Mouse (Mus musculus): ENCODE measurements around the gene Marveld1. TPM values are rescaled to one million over a fixed set of nuclear protein-coding genes. Genes with fewer than 3 reads are reported as not detected.

The Marveld1 gene
- not detected in 2 replicates for total RNA-seq (2014; fragmentation: Nextera tagmentation)
- 0.11 TPM in 1 of 2 replicates, not detected in the other for total RNA-seq (2017)
- not detected in 2 replicates for polyA plus RNA-seq (2012)

- H3K27me3 ChIP-seq (ENCODE audit: insufficient read depth, low read length), result peaks cover 45% of the 10 kb centered on the region
- peaks cover 4% of the 10 kb centered on the region for H3K4me1 ChIP-seq (ENCODE audit: insufficient read depth, low read depth, low read length)
- H3K36me3 ChIP-seq (replicated peaks), result no peaks in the 10 kb centered on the region
- no peak for DNase-seq (ENCODE audit: low spot score)
- H3K9me3 ChIP-seq (replicated peaks), result peaks cover 14% of the 10 kb centered on the region
- no peak for ATAC-seq (ENCODE audit: extremely low read depth, insufficient number of reproducible peaks, low FRiP score, poor library complexity, severe bottlenecking)
- H3K4me3 ChIP-seq (ENCODE audit: low read depth, low read length), result 0 out of 2 replicates have a peak within 1 kb of the TSS, but pooled peaks have one; percentile 14
- no peak for TF ChIP-seq GATA2 (IDR thresholded peaks at IDR 0.05; ENCODE audit: borderline replicate concordance, low read depth, low read length)
- no peak for TF ChIP-seq TAL1 (conservative IDR thresholded peaks at IDR 0.05; ENCODE audit: low read depth, low read length)
- no peak for TF ChIP-seq GATA1 (IDR thresholded peaks at IDR 0.05; ENCODE audit: borderline replicate concordance, low read length)
These were observed at the start of gene Marveld1 for GRCm38 (mm10) chr19:42147170-42147768. TSS of gene Marveld1 (plus strand) at chr19:42147400.

GRCm38 (mm10) chr19:42099406-42099805 is 47.8 kb upstream of the Marveld1 start:
- DNase-seq (ENCODE audit: low spot score) (no peak), ATAC-seq (ENCODE audit: extremely low read depth, insufficient number of reproducible peaks, low FRiP score, poor library complexity, severe bottlenecking) (no peak)
- TF ChIP-seq TAL1 (conservative IDR thresholded peaks at IDR 0.05; ENCODE audit: low read depth, low read length), result no peak
- no peak for TF ChIP-seq GATA1 (IDR thresholded peaks at IDR 0.05; ENCODE audit: borderline replicate concordance, low read length)
- TF ChIP-seq GATA2 (IDR thresholded peaks at IDR 0.05; ENCODE audit: borderline replicate concordance, low read depth, low read length), result no peak
- no peak for TF ChIP-seq CTCF (IDR thresholded peaks at IDR 0.05; ENCODE audit: low read depth, low read length)
- no peak for TF ChIP-seq POLR2AphosphoS5 (IDR thresholded peaks at IDR 0.05; ENCODE audit: insufficient replicate concordance, low read depth, low read length)
- Histone ChIP-seq H3K4me3 (ENCODE audit: low read depth, low read length) (no peak overlapping the region), H3K4me1 (ENCODE audit: insufficient read depth, low read depth, low read length) (no peaks in the 10 kb centered on the region; the same call in 1 of the 2 replicates), H3K36me3 (replicated peaks) (peaks cover 63% of the 10 kb centered on the region), H3K9me3 (replicated peaks) (no peaks in the 10 kb centered on the region), H3K27me3 (ENCODE audit: insufficient read depth, low read length) (no peaks in the 10 kb centered on the region)

- Histone ChIP-seq H3K4me3 (ENCODE audit: low read depth, low read length) (no peak overlapping the region), H3K9me3 (replicated peaks) (no peaks in the 10 kb centered on the region), H3K27me3 (ENCODE audit: insufficient read depth, low read length) (no peaks in the 10 kb centered on the region), H3K4me1 (ENCODE audit: insufficient read depth, low read depth, low read length) (no peaks in the 10 kb centered on the region), H3K36me3 (replicated peaks) (peaks cover 57% of the 10 kb centered on the region)
- TF ChIP-seq POLR2AphosphoS5 (IDR thresholded peaks at IDR 0.05; ENCODE audit: insufficient replicate concordance, low read depth, low read length) (no peak), GATA1 (IDR thresholded peaks at IDR 0.05; ENCODE audit: borderline replicate concordance, low read length) (no peak), GATA2 (IDR thresholded peaks at IDR 0.05; ENCODE audit: borderline replicate concordance, low read depth, low read length) (no peak), CTCF (IDR thresholded peaks at IDR 0.05; ENCODE audit: low read depth, low read length) (no peak), TAL1 (conservative IDR thresholded peaks at IDR 0.05; ENCODE audit: low read depth, low read length) (no peak)
- DNase-seq (ENCODE audit: low spot score), result no peak
- ATAC-seq (ENCODE audit: extremely low read depth, insufficient number of reproducible peaks, low FRiP score, poor library complexity, severe bottlenecking), result no peak
These were observed 42.5 kb upstream of the Marveld1 start for GRCm38 (mm10) chr19:42104681-42105080.

GRCm38 (mm10) chr19:42115783-42116335 is 31.3 kb upstream of the Marveld1 start:
- no peak for DNase-seq (ENCODE audit: low spot score)
- no peaks in the 10 kb centered on the region for H3K9me3 ChIP-seq (replicated peaks)
- no peak for ATAC-seq (ENCODE audit: extremely low read depth, insufficient number of reproducible peaks, low FRiP score, poor library complexity, severe bottlenecking)
- peaks cover 69% of the 10 kb centered on the region for H3K36me3 ChIP-seq (replicated peaks)
- no peaks in the 10 kb centered on the region for H3K4me1 ChIP-seq (ENCODE audit: insufficient read depth, low read depth, low read length)
- no peak overlapping the region for H3K4me3 ChIP-seq (ENCODE audit: low read depth, low read length)
- TF ChIP-seq CTCF (IDR thresholded peaks at IDR 0.05; ENCODE audit: low read depth, low read length) (no peak), TAL1 (conservative IDR thresholded peaks at IDR 0.05; ENCODE audit: low read depth, low read length) (no peak), GATA1 (IDR thresholded peaks at IDR 0.05; ENCODE audit: borderline replicate concordance, low read length) (no peak), GATA2 (IDR thresholded peaks at IDR 0.05; ENCODE audit: borderline replicate concordance, low read depth, low read length) (no peak), POLR2AphosphoS5 (IDR thresholded peaks at IDR 0.05; ENCODE audit: insufficient replicate concordance, low read depth, low read length) (no peak)
- no peaks in the 10 kb centered on the region for H3K27me3 ChIP-seq (ENCODE audit: insufficient read depth, low read length)

- Histone ChIP-seq H3K36me3 (replicated peaks) (peaks cover 76% of the 10 kb centered on the region), H3K4me1 (ENCODE audit: insufficient read depth, low read depth, low read length) (no peaks in the 10 kb centered on the region), H3K27me3 (ENCODE audit: insufficient read depth, low read length) (no peaks in the 10 kb centered on the region), H3K4me3 (ENCODE audit: low read depth, low read length) (no peak overlapping the region), H3K9me3 (replicated peaks) (no peaks in the 10 kb centered on the region)
- TF ChIP-seq GATA1 (IDR thresholded peaks at IDR 0.05; ENCODE audit: borderline replicate concordance, low read length) (no peak), POLR2AphosphoS5 (IDR thresholded peaks at IDR 0.05; ENCODE audit: insufficient replicate concordance, low read depth, low read length) (no peak), CTCF (IDR thresholded peaks at IDR 0.05; ENCODE audit: low read depth, low read length) (no peak), GATA2 (IDR thresholded peaks at IDR 0.05; ENCODE audit: borderline replicate concordance, low read depth, low read length) (no peak), TAL1 (conservative IDR thresholded peaks at IDR 0.05; ENCODE audit: low read depth, low read length) (no peak)
- no peak for DNase-seq (ENCODE audit: low spot score)
- no peak for ATAC-seq (ENCODE audit: extremely low read depth, insufficient number of reproducible peaks, low FRiP score, poor library complexity, severe bottlenecking)
These were observed 29.1 kb upstream of the Marveld1 start for GRCm38 (mm10) chr19:42118142-42118541.

GRCm38 (mm10) chr19:42118596-42118995 is 28.6 kb upstream of the Marveld1 start:
- ATAC-seq (ENCODE audit: extremely low read depth, insufficient number of reproducible peaks, low FRiP score, poor library complexity, severe bottlenecking) (no peak), DNase-seq (ENCODE audit: low spot score) (no peak)
- H3K9me3 ChIP-seq (replicated peaks), result no peaks in the 10 kb centered on the region
- no peak for TF ChIP-seq GATA2 (IDR thresholded peaks at IDR 0.05; ENCODE audit: borderline replicate concordance, low read depth, low read length)
- TF ChIP-seq GATA1 (IDR thresholded peaks at IDR 0.05; ENCODE audit: borderline replicate concordance, low read length), result no peak
- TF ChIP-seq TAL1 (conservative IDR thresholded peaks at IDR 0.05; ENCODE audit: low read depth, low read length), result no peak
- no peak for TF ChIP-seq POLR2AphosphoS5 (IDR thresholded peaks at IDR 0.05; ENCODE audit: insufficient replicate concordance, low read depth, low read length)
- TF ChIP-seq CTCF (IDR thresholded peaks at IDR 0.05; ENCODE audit: low read depth, low read length), result no peak
- H3K4me1 ChIP-seq (ENCODE audit: insufficient read depth, low read depth, low read length), result no peaks in the 10 kb centered on the region
- no peaks in the 10 kb centered on the region for H3K27me3 ChIP-seq (ENCODE audit: insufficient read depth, low read length)
- H3K4me3 ChIP-seq (ENCODE audit: low read depth, low read length), result no peak overlapping the region
- peaks cover 77% of the 10 kb centered on the region for H3K36me3 ChIP-seq (replicated peaks)

All from G1E (cell line).